Mouse (Mus musculus) hindbrain, embryonic 15.5 days (tissue): ENCODE results near the gene Nbl1. TPM values are rescaled to one million over a fixed set of nuclear protein-coding genes. Genes with fewer than 3 reads are reported as not detected.

Source experiments
- ATAC-seq: fragments of 200-750 bp; cut with Nextera tagmentation; 2 replicates; pipeline ENCODE4 v1.8.0; 2017; ENCODE audit warnings: low read depth, moderate number of reproducible peaks, moderate TSS enrichment; ENCODE audit not compliant: low FRiP score
- H3K27ac ChIP-seq: fragments of 300-500 bp; sonication (generic); replicated peaks from 2 replicates; pipeline ENCODE4 v1.5.1; 2015; ENCODE audit warnings: mild to moderate bottlenecking, inconsistent platforms
- H3K27me3 ChIP-seq: fragments of 300-500 bp; sonication (generic); 2 replicates; pipeline ENCODE4 v1.6.1; 2015; ENCODE audit warnings: control low read depth, inconsistent platforms
- H3K36me3 ChIP-seq: fragments of 300-500 bp; sonication (generic); 2 replicates; pipeline ENCODE4 v1.6.1; 2015; ENCODE audit warnings: control low read depth, inconsistent platforms
- H3K4me1 ChIP-seq: fragments of 300-500 bp; sonication (generic); replicated peaks from 2 replicates; pipeline ENCODE4 v1.6.1; 2015; ENCODE audit warnings: control low read depth, inconsistent platforms
- H3K4me2 ChIP-seq: fragments of 300-500 bp; sonication (generic); 2 replicates; pipeline ENCODE4 v1.6.1; 2015; ENCODE audit warnings: moderate library complexity, mild to moderate bottlenecking, inconsistent platforms
- H3K4me3 ChIP-seq: fragments of 300-500 bp; sonication (generic); 2 replicates; pipeline ENCODE4 v1.5.1; 2015; ENCODE audit warnings: mild to moderate bottlenecking, inconsistent platforms
- H3K9ac ChIP-seq: fragments of 300-500 bp; sonication (generic); 2 replicates; pipeline ENCODE4 v1.6.1; 2015; ENCODE audit warnings: inconsistent platforms
- H3K9me3 ChIP-seq: fragments of 300-500 bp; sonication (generic); 2 replicates; pipeline ENCODE4 v1.6.1; 2016; ENCODE audit warnings: control low read depth, inconsistent platforms
- WGBS: fragments of 180-500 bp; shearing (Covaris S2); methylation state at CpG from one replicate; pipeline ENCODE4 v1.1.7; 2015; 5-methylcytosine and 5-hydroxymethylcytosine counted together
- polyA plus RNA-seq: library from polyadenylated mRNA; unstranded; fragments of >200 nt; fragmentation: Nextera tagmentation; extraction: Ambion mirVana; gene quantifications from 2 replicates; pipeline ENCODE4 v1.2.1, GENCODE M21; 2015

Nbl1 gene
- polyA plus RNA-seq, 1 experiment from 2014 or later: 53.9 TPM

DNA sequence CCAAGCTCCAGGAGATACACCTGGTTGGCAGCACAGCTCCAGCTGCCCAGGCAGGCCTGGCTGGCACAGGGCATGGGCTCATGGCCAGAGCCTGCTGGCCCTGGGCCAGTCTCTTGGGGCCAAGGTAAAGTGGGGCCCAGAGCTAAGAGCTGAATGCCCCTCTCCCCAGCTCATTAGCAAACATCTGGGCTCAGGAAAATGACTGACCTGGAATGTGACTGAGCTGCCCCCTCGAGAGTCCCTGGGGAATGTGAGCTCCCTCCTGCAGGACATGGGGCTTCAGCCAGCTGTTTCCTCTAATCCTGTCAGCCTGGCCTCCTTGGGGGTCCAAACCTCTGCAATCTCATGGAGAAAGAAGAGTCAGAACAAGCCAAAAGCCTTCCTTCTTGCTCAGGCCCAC lies 2.6 kb upstream of the Nbl1 start:
- Histone ChIP-seq H3K36me3 (no peaks in the 10 kb centered on the region), H3K27ac (no peak overlapping the region), H3K9me3 (no peaks in the 10 kb centered on the region), H3K4me1 (peaks cover 28% of the 10 kb centered on the region), H3K4me3 (no peak overlapping the region), H3K27me3 (peaks cover 36% of the 10 kb centered on the region), H3K9ac (no peak overlapping the region), H3K4me2 (no peak overlapping the region)
- ATAC-seq: no peak
- WGBS: 69% methylated on average over 1 of the region's 1 CpGs

DNA sequence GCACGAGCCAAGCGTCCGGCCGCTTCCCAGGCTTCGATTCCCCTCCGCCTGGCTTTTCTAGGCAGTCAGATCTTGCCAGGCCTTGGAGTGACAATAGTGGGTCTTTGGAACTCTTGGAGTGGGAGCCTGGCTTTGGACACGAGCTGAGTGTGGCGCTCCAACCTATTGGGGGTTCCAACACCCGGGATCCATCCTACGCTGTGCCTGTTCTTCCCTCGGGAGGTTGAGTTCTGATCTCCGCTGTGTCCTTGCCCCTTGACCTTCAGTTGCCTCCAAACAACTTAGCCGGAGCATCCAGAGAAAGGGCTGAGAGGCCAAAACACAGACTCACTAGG lies 370 bp upstream of the Nbl1 start:
- H3K36me3 ChIP-seq: no peaks in the 10 kb centered on the region
- peak overlapping the region; percentile 96 for H3K4me2 ChIP-seq
- H3K9ac ChIP-seq: peak overlapping the region; percentile 66
- peaks cover 43% of the 10 kb centered on the region for H3K27me3 ChIP-seq
- peaks cover 30% of the 10 kb centered on the region for H3K4me1 ChIP-seq
- H3K4me3 ChIP-seq: peak overlapping the region; percentile 54
- no peak for ATAC-seq
- WGBS: 18% methylated on average over 13 of the region's 13 CpGs
- no peaks in the 10 kb centered on the region for H3K9me3 ChIP-seq
- H3K27ac ChIP-seq: 0 out of 2 replicates have a peak overlapping the region, but pooled peaks have one; percentile 69

DNA sequence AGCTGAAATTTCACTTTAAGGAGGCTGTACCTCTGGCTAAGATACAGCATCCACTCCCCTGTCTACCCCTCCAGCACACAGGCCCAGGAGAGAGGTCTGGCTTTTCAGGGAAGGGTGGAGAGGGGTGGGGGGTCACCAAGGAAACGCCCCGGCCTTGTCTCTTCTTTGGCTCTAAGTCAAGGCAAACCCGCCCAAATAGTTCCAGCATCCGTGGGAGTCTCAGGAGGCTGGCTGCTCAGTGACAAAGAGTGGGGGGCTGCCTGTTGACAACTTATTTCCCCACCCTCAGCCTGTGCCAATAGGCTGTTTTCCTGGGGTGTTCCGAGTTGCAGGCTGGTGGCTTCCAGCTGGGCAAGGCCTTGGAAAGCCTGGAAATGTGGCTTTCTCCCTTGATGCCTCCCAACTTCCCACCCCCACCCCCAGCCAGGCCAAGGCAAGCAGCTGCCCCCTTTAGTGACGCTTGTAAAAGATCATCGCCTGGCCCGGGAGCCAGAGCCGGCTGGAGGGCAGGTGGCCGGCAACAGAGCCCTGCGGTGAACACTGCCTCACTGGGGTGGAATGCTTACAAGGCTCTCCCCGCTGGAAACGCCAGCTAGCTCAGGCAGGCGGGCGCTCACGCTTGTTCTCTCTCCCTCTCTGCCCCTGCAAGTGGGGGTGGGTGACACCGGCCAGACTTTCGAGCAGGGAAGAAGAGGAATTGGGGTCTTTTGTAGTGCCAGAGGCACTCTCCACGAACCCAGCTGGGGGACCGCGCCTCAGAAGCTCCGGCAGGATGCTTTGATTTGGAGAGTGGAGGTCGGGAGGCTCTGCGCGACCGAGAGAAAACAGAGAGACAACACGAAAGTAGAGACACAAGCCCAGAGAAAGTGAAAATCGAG lies 1.1 kb downstream of the Nbl1 start:
- peak overlapping the region; percentile 96 for H3K4me2 ChIP-seq
- 2% methylated on average over 28 of the region's 28 CpGs for WGBS
- H3K27ac ChIP-seq: peak overlapping the region; percentile 69
- peak overlapping the region; percentile 66 for H3K9ac ChIP-seq
- H3K4me3 ChIP-seq: peak overlapping the region; percentile 54
- peaks cover 30% of the 10 kb centered on the region for H3K4me1 ChIP-seq
- H3K36me3 ChIP-seq: no peaks in the 10 kb centered on the region
- ATAC-seq: peak; percentile 60; the same call in 1 of the 2 replicates
- H3K27me3 ChIP-seq: peaks cover 43% of the 10 kb centered on the region
- no peaks in the 10 kb centered on the region for H3K9me3 ChIP-seq

DNA sequence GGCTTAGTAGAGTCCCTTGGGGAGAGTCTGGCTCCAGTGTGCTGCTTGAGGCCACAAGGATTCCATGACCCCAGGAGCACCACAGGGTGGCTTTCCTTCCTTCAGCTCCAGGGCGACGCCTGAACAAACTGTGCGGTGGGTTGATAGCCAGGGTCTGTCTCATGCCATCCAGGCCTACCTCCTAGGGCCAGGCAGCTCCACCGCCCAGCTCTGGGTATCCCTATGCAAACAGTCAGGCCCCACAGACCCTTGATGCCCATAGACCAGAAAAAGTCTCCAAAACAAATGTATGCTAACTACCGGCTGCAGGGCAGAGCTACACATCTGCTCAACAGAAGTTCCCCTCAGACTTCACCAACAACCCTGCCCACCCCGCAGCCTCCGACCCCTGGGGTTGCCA lies 1.7 kb downstream of the Nbl1 start:
- H3K4me2 ChIP-seq: peak overlapping the region; percentile 96
- H3K36me3 ChIP-seq: no peaks in the 10 kb centered on the region
- no peaks in the 10 kb centered on the region for H3K9me3 ChIP-seq
- H3K27ac ChIP-seq: peak overlapping the region; percentile 69
- ATAC-seq: no peak
- no peak overlapping the region for H3K9ac ChIP-seq
- peak overlapping the region; percentile 54; the same call in 1 of the 2 replicates for H3K4me3 ChIP-seq
- H3K27me3 ChIP-seq: peaks cover 43% of the 10 kb centered on the region
- H3K4me1 ChIP-seq: peaks cover 30% of the 10 kb centered on the region
- 20% methylated on average over 7 of the region's 7 CpGs for WGBS

DNA sequence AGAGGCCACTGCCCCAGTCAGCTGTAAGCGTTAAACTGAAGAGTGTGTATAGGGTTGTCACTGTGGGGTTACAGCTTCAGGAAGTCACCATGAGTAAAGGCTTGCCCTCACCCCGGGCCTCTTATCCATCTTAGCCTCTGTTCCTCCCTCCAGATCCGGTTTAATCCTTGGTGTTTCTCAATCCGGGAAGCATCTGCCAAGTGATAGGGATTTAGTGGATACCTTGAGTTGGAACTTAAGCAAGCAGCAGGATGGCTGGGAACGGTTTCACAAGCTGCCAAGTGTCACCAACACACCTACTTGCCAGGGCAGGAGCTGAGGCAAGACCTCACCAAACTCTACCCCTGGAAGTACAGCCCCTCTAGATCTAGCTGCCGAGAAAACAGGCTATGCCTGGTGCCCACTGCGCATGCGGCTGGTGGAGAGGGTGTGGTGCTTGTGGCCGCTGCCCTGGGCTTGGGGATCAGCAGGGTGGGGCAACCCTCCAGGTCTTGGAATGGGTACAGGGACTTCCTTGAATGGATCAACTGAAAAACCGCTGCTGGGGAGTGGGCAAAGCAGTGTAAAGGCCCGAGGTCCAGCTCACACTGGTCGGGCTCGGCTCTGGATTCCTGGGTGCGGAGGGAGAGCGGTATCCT lies 2.4 kb downstream of the Nbl1 start:
- no peak for ATAC-seq
- H3K9ac ChIP-seq: no peak overlapping the region
- peaks cover 30% of the 10 kb centered on the region for H3K4me1 ChIP-seq
- peaks cover 43% of the 10 kb centered on the region for H3K27me3 ChIP-seq
- H3K4me3 ChIP-seq: no peak overlapping the region
- 69% methylated on average over 15 of the region's 15 CpGs for WGBS
- no peaks in the 10 kb centered on the region for H3K9me3 ChIP-seq
- H3K4me2 ChIP-seq: peak overlapping the region; percentile 3
- H3K36me3 ChIP-seq: no peaks in the 10 kb centered on the region
- H3K27ac ChIP-seq: no peak overlapping the region

DNA sequence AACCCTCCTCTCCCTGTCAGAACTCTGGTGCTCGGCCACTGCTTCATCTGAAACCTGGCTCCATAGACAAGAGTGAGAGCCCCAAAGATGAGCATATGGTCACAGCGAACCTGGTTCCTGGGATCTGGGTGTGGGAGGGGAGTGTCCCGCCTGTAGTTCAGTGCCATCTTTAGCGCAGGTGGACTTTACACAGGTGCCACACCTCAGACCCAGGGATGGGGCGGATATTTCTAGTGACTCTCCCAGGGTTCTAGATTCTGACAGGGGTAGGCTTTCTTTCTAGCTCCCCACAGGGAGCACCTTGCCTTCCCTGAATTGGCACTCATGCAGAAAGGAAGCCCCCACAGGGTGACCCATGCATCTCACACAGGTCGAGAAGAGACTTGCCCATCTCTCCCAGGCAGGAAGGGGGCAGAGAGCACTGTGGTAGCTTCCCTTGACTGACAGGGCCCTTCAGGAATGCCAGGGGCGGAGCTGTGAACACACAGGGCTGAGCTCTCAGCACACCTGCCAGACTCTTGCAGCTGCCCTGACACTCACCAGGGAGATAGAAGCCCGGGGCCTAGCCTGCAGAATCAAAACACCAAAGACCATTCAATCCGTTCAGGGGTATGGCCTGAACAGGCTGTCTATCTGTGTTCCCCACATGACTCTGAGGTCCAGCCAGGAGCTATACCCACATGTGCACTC lies 3.7 kb downstream of the Nbl1 start:
- no peak overlapping the region for H3K27ac ChIP-seq
- no peak overlapping the region for H3K4me3 ChIP-seq
- peaks cover 39% of the 10 kb centered on the region for H3K27me3 ChIP-seq
- no peak overlapping the region for H3K9ac ChIP-seq
- no peak overlapping the region for H3K4me2 ChIP-seq
- ATAC-seq: no peak
- 62% methylated on average over 9 of the region's 9 CpGs for WGBS
- no peaks in the 10 kb centered on the region for H3K36me3 ChIP-seq
- H3K9me3 ChIP-seq: no peaks in the 10 kb centered on the region
- peaks cover 30% of the 10 kb centered on the region for H3K4me1 ChIP-seq

DNA sequence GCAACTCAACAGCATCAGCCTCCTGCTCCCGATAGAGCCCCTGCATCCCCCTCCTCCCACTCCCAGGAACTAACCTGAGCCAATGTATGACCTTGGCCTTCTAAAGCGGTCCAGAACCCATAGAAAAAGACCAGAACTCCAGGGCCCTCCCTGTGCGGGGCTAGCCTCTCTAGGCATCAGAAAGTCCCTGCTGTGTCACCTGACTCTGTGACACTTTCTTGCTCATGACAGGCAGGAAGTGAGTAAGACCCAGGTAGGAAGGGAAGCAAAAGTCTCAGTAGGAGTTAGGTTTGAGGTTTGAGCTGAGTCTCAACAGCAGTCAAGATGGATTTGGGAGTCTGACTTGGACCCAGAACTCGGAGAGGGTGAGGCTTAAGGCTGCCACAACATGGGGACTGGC lies 5.8 kb downstream of the Nbl1 start:
- Histone ChIP-seq H3K4me2 (no peak overlapping the region), H3K9ac (no peak overlapping the region), H3K27ac (no peak overlapping the region), H3K4me1 (peaks cover 33% of the 10 kb centered on the region), H3K36me3 (no peaks in the 10 kb centered on the region), H3K9me3 (no peaks in the 10 kb centered on the region), H3K27me3 (peaks cover 22% of the 10 kb centered on the region), H3K4me3 (no peak overlapping the region)
- ATAC-seq: no peak
- WGBS: 75% methylated on average over 4 of the region's 4 CpGs

DNA sequence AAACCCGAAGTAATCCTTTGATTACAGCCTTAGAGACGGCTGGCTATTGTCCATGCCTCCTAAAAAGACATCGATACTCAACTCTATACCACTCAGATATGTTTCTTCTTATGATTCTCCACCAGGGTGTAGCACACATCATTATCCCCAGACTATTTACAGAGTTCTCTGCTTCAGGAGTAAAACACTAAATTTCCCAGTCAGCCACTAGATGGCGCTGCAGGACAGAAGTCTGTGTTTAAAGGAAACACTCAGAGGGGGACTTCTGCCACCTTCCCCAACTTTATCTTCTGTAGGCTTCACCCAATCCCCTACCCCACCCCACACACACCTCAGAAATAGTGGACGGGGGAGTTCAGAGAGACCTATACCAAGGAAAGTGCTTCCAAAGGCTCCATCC lies 6.8 kb downstream of the Nbl1 start:
- WGBS: 18% methylated on average over 5 of the region's 5 CpGs
- no peaks in the 10 kb centered on the region for H3K9me3 ChIP-seq
- H3K27me3 ChIP-seq: peaks cover 13% of the 10 kb centered on the region
- H3K4me2 ChIP-seq: no peak overlapping the region
- H3K27ac ChIP-seq: no peak overlapping the region
- no peak overlapping the region for H3K9ac ChIP-seq
- no peaks in the 10 kb centered on the region for H3K36me3 ChIP-seq
- peak; percentile 19; the same call in 1 of the 2 replicates for ATAC-seq
- H3K4me3 ChIP-seq: no peak overlapping the region
- peaks cover 35% of the 10 kb centered on the region for H3K4me1 ChIP-seq

DNA sequence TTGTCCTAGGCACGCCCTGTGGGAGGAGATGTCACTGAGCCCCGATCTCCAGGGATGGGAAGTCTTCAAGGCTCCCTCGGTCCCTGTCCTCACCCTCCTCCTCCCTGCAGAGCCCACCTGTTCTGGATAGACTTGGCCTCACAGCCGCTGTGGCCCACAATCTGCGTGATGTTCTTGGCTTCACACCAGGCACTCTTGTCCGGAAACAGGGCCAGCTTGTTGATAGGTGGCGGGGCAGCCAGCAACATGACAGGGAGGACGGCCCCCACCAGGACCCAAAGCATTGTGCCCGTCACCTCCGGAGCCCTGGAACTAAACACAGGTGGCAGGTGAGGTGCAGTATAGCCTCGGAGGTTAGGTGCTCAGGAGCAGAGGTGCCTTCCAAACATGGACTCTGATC lies 7.5 kb downstream of the Nbl1 start:
- Histone ChIP-seq H3K4me3 (no peak overlapping the region), H3K27ac (no peak overlapping the region), H3K9ac (no peak overlapping the region), H3K4me2 (no peak overlapping the region), H3K36me3 (no peaks in the 10 kb centered on the region), H3K9me3 (no peaks in the 10 kb centered on the region), H3K27me3 (peaks cover 6% of the 10 kb centered on the region; the same call in 1 of the 2 replicates), H3K4me1 (peaks cover 29% of the 10 kb centered on the region)
- WGBS: 72% methylated on average over 11 of the region's 11 CpGs
- ATAC-seq: no peak

DNA sequence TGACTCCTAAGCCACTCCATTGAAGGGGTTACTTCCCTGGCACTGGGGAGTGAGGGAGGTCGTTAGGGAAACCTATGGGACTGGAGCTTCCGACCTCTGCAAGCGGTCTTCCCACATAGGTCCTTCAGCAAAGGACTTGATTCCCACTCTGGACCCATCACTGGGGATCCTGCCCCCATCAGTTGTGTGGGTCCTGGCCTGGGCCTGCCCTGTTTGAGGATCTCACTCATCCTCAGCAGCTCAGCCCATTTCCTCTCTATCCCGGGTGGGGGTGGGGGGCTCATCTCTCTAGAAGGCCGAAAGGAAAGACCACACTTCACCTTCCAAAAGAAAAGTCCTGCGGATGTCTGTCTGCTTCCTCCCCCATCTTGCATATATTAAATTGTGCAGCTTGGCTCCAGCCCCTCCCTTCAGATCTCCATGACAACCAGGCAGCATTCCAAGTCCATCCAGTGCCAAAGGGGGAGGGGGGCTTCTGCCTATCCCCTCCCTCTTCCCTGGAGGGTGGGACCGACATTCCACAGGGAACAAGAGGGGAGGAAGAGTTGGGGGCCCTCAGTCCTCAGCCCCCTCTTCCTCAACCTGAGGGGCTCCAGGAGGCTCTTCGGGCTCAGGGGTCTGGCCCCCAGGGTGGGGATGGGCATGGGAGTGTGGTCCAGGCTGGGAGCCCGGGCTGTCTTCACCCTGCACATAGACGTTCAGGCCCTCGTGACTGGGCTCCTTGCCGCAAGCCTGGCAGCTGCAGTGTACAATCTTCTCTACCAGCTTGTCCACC lies 9.8 kb downstream of the Nbl1 start:
- H3K27me3 ChIP-seq: no peaks in the 10 kb centered on the region
- H3K36me3 ChIP-seq: no peaks in the 10 kb centered on the region
- 0 out of 2 replicates have a peak overlapping the region, but pooled peaks have one; percentile 13 for H3K9ac ChIP-seq
- H3K27ac ChIP-seq: no peak overlapping the region; the same call in 1 of the 2 replicates
- H3K9me3 ChIP-seq: no peaks in the 10 kb centered on the region
- H3K4me1 ChIP-seq: peaks cover 30% of the 10 kb centered on the region
- peak overlapping the region; percentile 48 for H3K4me2 ChIP-seq
- no peak overlapping the region for H3K4me3 ChIP-seq
- WGBS: 15% methylated on average over 12 of the region's 12 CpGs
- ATAC-seq: peak; percentile 73; the same call in 1 of the 2 replicates

DNA sequence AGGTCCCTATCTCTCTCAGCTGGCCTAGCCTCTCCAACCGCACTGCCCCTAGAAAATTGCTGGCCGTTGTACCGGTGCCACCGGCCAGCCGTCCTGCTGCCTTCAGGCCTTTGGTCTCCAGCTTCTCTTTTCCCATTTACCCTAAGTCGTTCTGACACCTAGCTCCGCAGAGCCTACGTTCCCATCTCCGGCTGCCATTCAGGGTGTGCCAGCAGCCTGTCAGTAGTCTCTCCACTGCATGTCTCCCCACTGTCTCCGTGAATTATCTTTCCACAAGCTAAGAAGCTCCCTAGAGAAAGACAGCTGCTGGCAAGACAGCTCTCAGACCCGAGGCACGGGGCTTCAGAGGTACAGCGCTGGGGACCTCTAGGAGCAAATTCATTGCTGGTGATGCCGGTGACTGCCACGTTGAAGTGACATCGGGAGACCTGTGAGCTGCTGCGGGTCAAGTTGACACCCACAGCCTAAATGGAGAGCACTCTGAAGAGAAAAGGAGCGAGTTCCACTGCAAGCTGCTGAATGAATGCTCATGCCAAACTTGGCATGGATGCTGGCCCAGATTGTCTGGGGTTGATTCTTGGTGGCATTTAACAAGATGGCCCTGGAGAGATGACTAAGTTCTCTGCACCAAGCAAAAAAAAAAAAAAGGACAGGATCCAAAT lies 11.4 kb downstream of the Nbl1 start:
- 49% methylated on average over 18 of the region's 18 CpGs for WGBS
- 0 out of 2 replicates have a peak overlapping the region, but pooled peaks have one; percentile 39 for H3K27ac ChIP-seq
- no peaks in the 10 kb centered on the region for H3K36me3 ChIP-seq
- peaks cover 5% of the 10 kb centered on the region for H3K27me3 ChIP-seq
- H3K9ac ChIP-seq: no peak overlapping the region
- no peak overlapping the region for H3K4me3 ChIP-seq
- ATAC-seq: no peak
- H3K4me1 ChIP-seq: peaks cover 30% of the 10 kb centered on the region
- no peak overlapping the region for H3K4me2 ChIP-seq
- no peaks in the 10 kb centered on the region for H3K9me3 ChIP-seq
